ENCODE assay signal across 16 mouse cellular contexts in genomic region chr4:100661154-100661553, GRCm38 (mm10).
DNase-seq lines count a peak whose midpoint lies in the region; ATAC-seq and TF ChIP-seq lines count a peak whose summit lies in the region.
"Had no signal": no experiment of that assay in that cellular context is flagged by ENCODE, and none has a peak within 500 bp of the region (broad histone marks: within the 10 kb centered on the region; RNA-seq: fewer than 3 reads in every experiment).

No protein-coding gene starts in this region.

- no peak overlapping the region for H3K4me3 ChIP-seq in heart, embryonic 12.5 days
- no peak overlapping the region for H3K4me3 ChIP-seq in layer of hippocampus, adult 2 months
- H3K4me3 ChIP-seq in midbrain, embryonic 11.5 days (ENCODE audit: low read depth, low read length): no peak overlapping the region
- no peak overlapping the region for H3K4me3 ChIP-seq in neural tube, embryonic 15.5 days (replicated peaks)
- H3K4me3 ChIP-seq: embryonic facial prominence, embryonic 13.5 days; heart, adult 2 months; limb, embryonic 12.5 days had no signal

- H3K9ac ChIP-seq in heart, embryonic 12.5 days: no peak overlapping the region
- H3K9ac ChIP-seq in midbrain, embryonic 11.5 days (ENCODE audit: low read length): no peak overlapping the region
- no peak overlapping the region for H3K9ac ChIP-seq in neural tube, embryonic 15.5 days (replicated peaks)
- H3K9ac ChIP-seq: embryonic facial prominence, embryonic 13.5 days; limb, embryonic 12.5 days had no signal

- DNase-seq in heart, adult 11 months: peak; percentile 92
- peak; percentile 17 for DNase-seq in adipocyte (ENCODE audit: low spot score)
- DNase-seq in frontal cortex, postnatal 36 days (ENCODE audit: low spot score in 2 of 2): peak; percentile 11 to 22
- peak; percentile 61 to 63 for DNase-seq in layer of hippocampus, adult 2 months (ENCODE audit: low spot score in 2 of 2)
- no peak for DNase-seq in urinary bladder, adult 2 months (ENCODE audit: low spot score)
- DNase-seq in midbrain, embryonic 11.5 days (ENCODE audit: low spot score, missing footprints): no peak
- DNase-seq: cerebellum, adult 9-10 months; kidney, postnatal 4 days; lung, adult 2 months; thymus, postnatal 4 days had no signal

- ATAC-seq in heart, embryonic 12.5 days (ENCODE audit: insufficient number of reproducible peaks, low FRiP score): no peak
- no peak for ATAC-seq in midbrain, embryonic 11.5 days (ENCODE audit: low FRiP score)
- ATAC-seq in neural tube, embryonic 15.5 days (ENCODE audit: low FRiP score): no peak

- no peaks in the 10 kb centered on the region for H3K27me3 ChIP-seq in heart, embryonic 12.5 days (replicated peaks)
- no peaks in the 10 kb centered on the region for H3K27me3 ChIP-seq in midbrain, embryonic 11.5 days (ENCODE audit: control insufficient read depth, insufficient read depth, low read length)
- no peaks in the 10 kb centered on the region for H3K27me3 ChIP-seq in neural tube, embryonic 15.5 days (replicated peaks)
- H3K27me3 ChIP-seq: embryonic facial prominence, embryonic 13.5 days; limb, embryonic 12.5 days had no signal

- H3K27ac ChIP-seq in heart, embryonic 12.5 days (ENCODE audit: poor library complexity, severe bottlenecking): no peak overlapping the region; the same call in 1 of the 2 replicates
- peak overlapping the region; percentile 50 for H3K27ac ChIP-seq in layer of hippocampus, adult 2 months
- no peak overlapping the region for H3K27ac ChIP-seq in midbrain, embryonic 11.5 days (ENCODE audit: low read depth, low read length)
- no peak overlapping the region for H3K27ac ChIP-seq in neural tube, embryonic 15.5 days (replicated peaks)
- H3K27ac ChIP-seq: embryonic facial prominence, embryonic 13.5 days; heart, adult 2 months; limb, embryonic 12.5 days; stomach, postnatal 0 days had no signal

- H3K36me3 ChIP-seq in heart, embryonic 12.5 days: no peaks in the 10 kb centered on the region
- H3K36me3 ChIP-seq in midbrain, embryonic 11.5 days (ENCODE audit: control insufficient read depth, insufficient read depth, low read length): no peaks in the 10 kb centered on the region
- no peaks in the 10 kb centered on the region for H3K36me3 ChIP-seq in neural tube, embryonic 15.5 days
- H3K36me3 ChIP-seq: embryonic facial prominence, embryonic 13.5 days; limb, embryonic 12.5 days had no signal

- H3K4me1 ChIP-seq in heart, embryonic 12.5 days (replicated peaks): peaks cover 22% of the 10 kb centered on the region
- H3K4me1 ChIP-seq in midbrain, embryonic 11.5 days (ENCODE audit: control insufficient read depth, insufficient read depth, low read length): peaks cover 5% of the 10 kb centered on the region
- peaks cover 4% of the 10 kb centered on the region; the same call in 1 of the 2 replicates for H3K4me1 ChIP-seq in neural tube, embryonic 15.5 days

- H3K4me2 ChIP-seq in heart, embryonic 12.5 days: no peak overlapping the region
- no peak overlapping the region for H3K4me2 ChIP-seq in midbrain, embryonic 11.5 days
- no peak overlapping the region for H3K4me2 ChIP-seq in neural tube, embryonic 15.5 days
- H3K4me2 ChIP-seq: embryonic facial prominence, embryonic 13.5 days; limb, embryonic 12.5 days had no signal

- no peak for TF ChIP-seq CTCF in layer of hippocampus, adult 2 months (conservative IDR thresholded peaks at IDR 0.05)

- no peaks in the 10 kb centered on the region for H3K9me3 ChIP-seq in heart, embryonic 12.5 days (replicated peaks)
- H3K9me3 ChIP-seq in midbrain, embryonic 11.5 days (ENCODE audit: control insufficient read depth, low read length): no peaks in the 10 kb centered on the region
- no peaks in the 10 kb centered on the region for H3K9me3 ChIP-seq in neural tube, embryonic 15.5 days (replicated peaks)
- H3K9me3 ChIP-seq: embryonic facial prominence, embryonic 13.5 days; limb, embryonic 12.5 days had no signal

- 23% methylated on average over 1 of the region's 1 CpGs for WGBS in heart, embryonic 12.5 days
- WGBS in midbrain, embryonic 11.5 days: 96% methylated on average over 1 of the region's 1 CpGs
- WGBS in neural tube, embryonic 15.5 days: 90% methylated on average over 1 of the region's 1 CpGs

Comparison
In these comparisons a context has a peak if more than half of its experiments do, and no peak if none do; other contexts are left out.
1. DNase-seq: peak in heart, adult 11 months (single experiment), adipocyte (single experiment), frontal cortex, postnatal 36 days (2 of 2) and layer of hippocampus, adult 2 months (2 of 2); none in urinary bladder, adult 2 months (single experiment) and midbrain, embryonic 11.5 days (single experiment).